Mouse (Mus musculus) small intestine, adult 2 months (tissue): ENCODE measurements around the gene Hp.

ENCODE experiments used
- CTCF ChIP-seq: fragments of 200-500 bp; IDR thresholded peaks from 2 replicates; pipeline ENCODE4 v1.5.1; 2012; ENCODE audit warnings: low read depth, mild to moderate bottlenecking, control low read depth, inconsistent platforms, low read length, moderate library complexity, mixed read lengths; ENCODE audit not compliant: insufficient replicate concordance, insufficient read length; ENCODE audit errors: extremely low read depth
- POLR2A ChIP-seq: fragments of 200-500 bp; IDR thresholded peaks from 2 replicates; pipeline ENCODE4 v1.6.1; 2012; ENCODE audit warnings: low read depth, mild to moderate bottlenecking, control low read depth, inconsistent platforms, low read length, moderate library complexity

DNA sequence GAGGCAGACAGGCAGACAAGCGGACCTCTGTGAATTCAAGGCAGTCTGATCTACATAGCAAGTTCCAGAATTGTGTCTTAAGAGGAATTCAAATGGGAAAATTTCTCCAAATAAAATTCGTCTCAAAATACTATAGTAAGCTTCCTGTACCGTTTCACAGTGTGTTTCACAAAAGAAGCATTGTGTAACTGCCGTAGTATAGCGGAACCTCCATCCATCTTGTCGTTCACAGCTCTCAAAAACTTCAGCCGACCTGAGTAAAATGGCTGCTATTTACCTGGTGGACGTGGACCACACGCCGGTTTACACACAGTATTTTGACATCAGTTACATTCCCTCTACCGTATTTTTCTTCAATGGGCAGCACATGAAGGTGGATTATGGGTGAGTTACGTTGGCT, 7.8 kb downstream of the Hp start:
- TF ChIP-seq CTCF (no peak), POLR2A (no peak)
